Mouse (Mus musculus) 3134 (cell line): ENCODE measurements at regions not wholly inside any gene's neighbourhood (a gene's known extent, or its start where the extent isn't known, plus 50 kb on each side); places are given as distances from the start of the nearest gene placed in this dataset.
A peak's percentile ranks its signal among the peaks of the same experiment; 100 is the strongest.

ENCODE experiments used
- DNase-seq: peaks from one replicate; pipeline ENCODE4 v3.0.0-alpha.2; 2011; ENCODE audit warnings: low spot score; ENCODE audit not compliant: insufficient read length; ENCODE audit errors: extremely low read depth

DNA sequence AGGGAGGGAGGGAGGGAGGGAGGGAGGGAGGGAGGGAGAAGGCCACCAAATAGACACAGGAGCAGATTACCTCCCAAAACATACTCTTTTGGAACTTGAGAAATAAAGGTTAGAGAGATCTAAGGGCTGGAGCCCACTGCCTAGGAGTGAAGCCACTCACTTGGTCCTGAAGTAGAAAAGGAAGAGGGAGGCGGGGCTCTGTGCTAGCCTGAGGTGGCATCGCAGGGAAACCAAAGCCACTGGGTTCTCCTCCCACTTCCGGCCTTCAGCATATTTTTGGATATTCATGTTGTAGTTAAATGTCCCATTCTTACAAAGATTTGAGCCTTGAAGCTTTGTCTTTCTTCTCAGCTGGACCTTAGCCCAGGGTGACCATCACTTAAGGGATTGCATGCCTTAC is 147.6 kb downstream of the Rpl14 start:
- no peak for DNase-seq

DNA sequence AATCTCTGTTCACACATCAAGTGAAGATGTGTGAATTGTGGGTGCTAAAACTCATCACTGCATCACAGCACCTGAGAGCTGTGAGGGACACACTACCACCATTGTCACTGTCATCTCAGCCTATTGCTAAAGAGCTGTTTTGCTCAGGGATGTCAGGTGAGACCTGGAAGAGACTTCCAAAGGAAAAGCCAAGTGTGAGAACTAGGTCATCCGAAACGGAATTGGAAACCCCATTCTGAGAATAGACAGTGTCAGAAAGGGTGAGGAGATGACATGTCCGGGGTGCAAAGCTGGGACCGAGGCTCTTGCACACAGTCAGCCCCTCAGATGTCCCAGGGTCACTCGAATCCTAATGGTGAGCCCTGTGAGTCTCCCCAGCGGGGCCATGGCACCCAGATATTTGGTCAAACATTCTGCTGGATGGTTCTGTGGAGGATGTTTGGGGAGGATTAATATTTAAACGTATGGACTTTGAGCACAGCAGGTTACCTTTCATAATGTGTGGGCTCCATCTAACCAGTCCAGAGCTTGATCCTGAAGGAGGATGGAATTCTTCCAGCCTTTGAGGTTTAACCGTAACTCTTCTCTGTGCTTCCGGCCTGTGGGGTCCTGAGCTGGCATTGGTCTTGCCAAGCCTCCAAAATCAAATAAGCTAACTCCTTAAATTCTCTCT is 150.3 kb downstream of the Rpl14 start:
- no peak for DNase-seq

DNA sequence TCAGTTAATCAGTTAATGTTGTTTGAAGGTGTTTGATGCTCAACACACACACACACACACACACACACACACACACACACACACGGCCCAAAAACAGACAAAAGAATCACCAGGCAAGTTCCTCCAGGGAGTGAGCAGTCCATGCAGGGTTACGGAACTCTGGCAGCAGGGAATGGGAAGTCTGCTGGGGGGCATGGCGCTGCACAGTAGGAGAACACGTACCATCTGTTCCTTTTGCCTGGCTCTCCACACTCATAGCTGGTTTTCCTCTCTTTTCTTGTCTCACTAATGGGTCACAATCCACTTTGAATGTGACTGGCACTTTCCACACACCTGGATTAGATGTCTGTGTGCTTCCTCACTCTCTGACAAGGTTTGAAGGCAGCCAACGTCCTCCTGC is 151.8 kb downstream of the Rpl14 start:
- DNase-seq = no peak

DNA sequence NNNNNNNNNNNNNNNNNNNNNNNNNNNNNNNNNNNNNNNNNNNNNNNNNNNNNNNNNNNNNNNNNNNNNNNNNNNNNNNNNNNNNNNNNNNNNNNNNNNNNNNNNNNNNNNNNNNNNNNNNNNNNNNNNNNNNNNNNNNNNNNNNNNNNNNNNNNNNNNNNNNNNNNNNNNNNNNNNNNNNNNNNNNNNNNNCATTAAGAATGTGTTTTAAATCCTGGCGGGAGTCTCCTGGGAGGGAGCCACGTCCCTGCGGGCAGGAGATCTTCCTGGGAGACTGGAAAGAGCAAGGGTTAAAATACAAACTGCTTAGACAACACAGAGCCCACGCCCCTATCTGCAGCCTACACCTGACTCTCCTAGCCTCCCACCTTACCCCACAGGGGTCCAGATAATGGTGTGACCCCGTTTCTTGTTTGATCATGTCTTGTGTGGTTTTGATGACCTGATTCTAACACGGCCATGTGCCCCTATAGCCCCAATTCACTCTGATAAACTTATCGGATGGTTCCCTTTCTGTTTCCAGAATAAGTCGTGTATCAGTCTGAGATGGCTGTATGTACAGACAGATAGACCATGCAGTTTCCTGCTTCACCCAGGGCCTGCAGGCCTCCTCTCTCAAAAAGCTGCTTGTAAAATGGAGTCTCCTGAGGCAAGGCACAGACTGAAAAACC is 160.8 kb downstream of the Rpl14 start:
- no peak for DNase-seq

DNA sequence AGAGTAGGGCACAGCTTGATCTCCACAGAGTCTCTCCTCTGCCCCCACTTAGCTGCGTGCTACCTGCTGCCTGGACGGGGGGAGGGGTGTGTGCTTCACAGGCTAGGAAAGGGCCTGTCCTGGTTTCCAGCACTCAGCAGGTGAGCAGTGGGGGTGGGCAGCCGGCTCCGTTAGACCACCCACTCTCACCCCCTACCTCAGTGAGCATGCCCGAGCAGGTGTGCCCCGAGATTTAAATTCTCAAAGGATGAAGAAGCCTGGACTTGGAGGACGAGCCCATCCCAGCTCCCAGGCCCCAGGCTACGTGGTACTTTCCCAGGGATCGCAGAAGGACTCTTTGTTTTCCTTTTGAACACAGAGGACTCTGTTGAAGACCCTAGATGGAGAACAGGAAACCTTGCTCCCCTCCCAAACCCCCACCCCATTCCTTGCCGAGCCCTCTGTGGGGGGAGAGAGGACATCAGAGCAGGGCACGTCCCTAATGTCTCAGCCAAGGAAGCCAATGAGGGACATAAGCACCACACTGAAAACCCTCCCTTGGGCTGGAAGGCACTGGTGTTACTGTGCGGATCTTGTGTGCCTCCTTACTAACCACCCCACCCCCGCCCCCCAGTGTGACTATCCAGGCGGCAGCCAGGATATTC is 161.5 kb downstream of the Rpl14 start:
- DNase-seq = no peak

DNA sequence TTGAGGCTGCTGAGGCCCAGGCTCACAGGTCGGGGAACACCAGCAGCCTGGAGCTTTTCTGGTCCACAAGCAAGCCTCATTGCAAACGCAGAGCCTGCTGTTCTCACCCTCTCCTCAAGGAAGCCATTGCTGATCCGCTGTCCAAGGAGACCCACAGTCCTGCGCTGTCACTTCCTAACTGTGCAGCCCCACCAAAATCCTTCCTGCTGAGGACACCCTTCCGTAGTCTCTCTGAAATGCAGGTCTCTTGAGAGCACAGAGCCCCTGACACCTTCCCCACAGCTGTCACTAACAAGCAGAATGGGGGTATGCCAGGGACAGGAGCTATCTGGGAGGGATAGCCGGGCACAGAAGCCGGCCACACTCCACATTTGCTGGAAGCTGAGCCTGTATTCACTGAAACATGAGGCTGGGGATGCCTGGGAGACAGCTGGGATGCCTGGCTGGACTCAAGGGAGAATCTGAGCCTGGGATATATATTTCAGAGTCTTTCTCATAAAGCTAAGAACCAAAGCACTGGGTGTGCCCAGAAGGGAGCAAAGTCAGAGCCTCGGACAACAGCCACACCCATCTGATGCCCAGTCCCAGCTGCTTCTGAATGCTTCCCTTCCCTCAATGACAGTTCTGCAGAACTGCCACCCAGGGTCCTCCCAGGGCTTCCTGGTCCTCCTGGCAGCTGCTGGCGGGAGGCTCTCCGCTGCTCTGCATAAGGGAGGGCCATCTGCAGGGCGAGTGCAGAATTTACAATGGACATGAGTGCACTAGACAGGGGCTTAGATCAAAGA is 162.6 kb downstream of the Rpl14 start:
- DNase-seq = no peak

DNA sequence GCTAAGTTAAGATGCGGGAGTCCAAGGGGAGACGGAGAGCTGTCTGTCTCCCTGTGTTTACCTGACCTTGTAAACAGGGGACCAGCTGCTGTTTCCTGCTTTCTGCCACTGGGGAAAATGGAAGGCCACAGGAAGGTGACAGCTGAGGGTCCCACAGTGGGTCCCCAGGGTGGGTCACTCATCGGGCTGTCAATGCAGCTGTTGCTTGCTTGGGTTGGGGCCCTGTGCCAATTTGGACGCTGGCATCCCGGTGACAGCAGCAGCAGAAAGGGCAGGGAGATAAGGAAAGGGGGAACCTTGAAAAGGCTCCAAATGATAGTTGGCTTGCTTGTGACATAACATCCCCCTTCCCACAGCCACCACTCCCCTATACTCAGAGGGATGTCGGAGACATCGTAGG is 164.0 kb downstream of the Rpl14 start:
- no peak for DNase-seq

DNA sequence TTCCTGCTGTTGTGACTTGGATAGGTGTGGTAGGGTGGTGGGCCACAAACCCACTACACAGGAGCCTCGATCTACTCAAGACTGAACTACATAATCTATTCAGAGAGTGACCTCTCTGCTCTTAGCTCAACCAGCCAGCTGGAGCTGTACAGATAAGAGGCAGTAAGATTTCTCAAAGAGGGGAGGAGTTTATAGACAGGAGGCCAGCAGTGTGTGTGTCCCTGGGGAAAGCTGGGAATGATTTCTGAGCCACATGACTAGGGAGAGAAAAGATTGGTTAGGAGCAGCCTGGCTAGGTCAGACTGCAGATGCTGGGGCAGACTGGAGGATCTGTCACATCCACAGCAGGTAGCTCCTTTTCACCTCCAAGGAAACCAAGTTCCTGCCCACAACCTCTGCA is 166.7 kb downstream of the Rpl14 start:
- DNase-seq = peak; percentile 30

DNA sequence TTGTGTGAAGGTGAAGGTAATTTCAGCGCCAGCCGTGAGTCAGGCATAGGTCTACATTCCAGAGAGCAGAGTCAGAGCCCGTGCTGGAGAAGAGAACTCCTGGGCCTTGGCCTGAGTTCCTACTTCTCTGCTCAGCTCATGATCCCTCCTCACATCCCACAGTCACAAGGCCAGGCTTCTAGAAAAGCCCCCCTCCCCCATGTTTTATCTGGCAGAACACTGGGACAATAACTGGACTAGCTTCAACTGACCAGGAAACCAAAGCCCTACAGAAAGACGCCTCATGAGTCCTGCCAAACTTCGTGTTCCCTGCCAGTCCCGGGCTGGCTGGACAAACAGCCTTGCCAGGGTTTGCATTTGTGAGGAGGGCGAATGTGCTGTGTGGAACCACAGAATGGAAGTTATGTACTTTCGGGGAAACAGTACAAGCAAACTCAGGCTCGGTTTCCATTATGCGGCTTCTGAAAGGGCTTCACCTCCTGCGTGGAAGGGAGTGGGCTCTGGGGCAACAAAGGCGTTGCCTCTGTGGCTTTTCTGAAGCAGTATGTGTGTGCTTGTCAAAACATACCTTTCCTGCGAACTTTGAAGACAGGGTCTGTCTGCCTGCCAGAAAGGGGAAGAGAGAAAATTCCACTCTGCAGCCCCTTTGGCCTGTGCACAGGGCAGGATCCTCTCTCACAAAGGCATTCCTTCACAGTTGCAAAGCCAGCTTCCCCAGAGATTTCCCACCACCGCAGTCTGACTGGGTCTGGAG is 168.1 kb downstream of the Rpl14 start:
- DNase-seq = peak; percentile 79

DNA sequence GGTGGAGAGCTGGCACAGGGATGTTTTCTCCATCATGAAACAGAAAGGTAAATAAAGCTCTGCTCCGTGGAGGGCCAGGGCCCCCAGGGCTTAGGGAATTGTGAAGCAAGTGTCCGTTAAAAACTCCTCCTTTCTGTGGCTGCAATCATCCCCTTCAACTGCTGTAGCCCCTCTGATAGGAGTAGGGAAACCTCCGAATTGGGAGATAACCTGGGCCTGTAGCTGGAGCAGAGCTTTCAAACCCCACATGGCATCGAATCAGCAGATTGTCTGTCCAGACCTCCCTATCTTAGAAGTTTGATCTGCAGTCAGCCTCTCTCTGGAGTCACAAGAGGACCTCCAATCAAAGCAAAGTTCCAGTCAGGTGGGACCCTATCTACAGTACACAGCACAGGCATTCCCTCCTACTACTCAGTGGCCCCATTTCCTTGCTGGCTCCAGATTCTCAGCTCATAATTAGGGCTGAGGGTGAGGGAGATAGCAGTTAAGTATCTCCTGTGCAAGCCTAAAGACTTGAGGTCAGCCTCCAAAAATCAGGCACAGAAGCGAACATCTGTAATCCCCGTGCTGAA is 168.8 kb downstream of the Rpl14 start:
- no peak for DNase-seq

DNA sequence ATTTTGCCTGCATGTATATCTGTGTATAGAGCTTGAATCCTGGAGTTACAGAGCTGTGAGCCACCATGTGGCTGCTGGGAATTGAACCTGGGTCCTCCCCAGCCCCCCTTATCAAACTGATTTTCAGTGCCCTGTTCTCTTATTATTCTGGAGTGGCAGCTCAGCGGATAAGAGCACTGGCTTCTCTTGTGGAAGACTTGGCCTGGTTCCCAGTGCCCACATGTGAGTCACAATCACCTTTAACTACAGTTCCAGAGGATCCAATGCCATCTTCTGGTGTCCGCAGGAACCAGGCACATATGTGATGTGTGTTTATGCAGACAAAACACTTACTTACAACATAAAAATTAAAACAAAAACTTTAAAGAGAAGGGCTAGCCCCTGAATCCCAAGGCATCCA is 170.3 kb downstream of the Rpl14 start:
- peak; percentile 34 for DNase-seq

DNA sequence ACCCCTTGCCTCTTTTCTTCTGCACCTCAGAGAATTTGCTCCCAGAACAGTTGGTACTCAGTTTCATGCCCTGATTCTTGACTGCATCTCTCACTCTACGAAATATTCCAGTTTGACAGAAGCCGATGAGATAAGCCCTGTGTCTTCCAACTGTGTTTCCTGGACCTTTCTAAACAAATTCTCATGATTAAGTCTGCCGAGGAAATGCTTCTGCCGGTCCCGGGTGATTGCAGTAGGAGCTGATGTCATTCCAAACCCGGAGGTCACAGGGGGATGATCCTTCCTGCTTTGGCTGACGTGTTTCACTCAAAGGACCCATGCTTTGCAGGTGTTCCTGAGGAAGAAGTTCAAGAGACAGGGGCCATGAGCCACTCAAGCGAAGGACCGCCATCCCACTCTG is 172.2 kb downstream of the Rpl14 start:
- DNase-seq = no peak

DNA sequence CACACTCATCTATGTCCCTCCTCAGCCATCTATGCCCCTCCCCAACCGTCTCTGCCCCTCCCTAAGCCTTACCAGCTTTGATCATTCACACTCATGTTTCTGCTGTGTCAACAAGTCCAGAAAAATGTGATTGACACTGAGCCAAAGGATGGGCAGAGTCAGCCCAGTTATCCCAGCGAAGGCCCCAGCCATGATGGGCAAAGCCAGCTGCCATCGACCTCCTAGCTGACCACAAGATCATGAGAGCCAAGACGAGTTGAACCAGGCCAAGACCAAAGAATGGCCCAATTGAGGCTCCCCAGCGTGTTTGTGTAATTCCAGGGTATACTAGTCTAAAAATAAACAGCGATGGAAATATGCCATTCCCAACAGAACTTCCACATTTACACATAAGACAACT is 174.4 kb downstream of the Rpl14 start:
- DNase-seq = peak; percentile 56

DNA sequence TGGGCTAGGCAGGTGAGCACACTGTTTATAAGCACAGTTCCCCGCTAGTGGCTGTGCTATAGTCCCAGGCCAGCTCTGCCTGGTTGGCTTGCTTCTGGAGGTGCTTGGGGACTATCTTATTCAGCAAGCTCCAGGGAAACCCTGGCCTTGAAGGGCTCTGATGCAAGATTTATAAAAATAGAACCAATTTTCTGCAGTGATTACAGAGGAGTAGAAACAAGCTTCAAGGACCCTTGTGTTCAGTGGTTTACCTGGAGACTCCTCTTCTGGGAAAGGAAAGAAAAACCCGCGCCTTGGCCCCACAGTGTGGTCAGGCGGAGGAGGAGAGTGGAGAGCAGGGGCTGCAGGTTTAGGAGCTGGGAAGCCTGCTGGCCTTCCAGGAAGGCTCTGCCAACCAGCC is 178.2 kb upstream of the Ctnnb1 start:
- DNase-seq = no peak

DNA sequence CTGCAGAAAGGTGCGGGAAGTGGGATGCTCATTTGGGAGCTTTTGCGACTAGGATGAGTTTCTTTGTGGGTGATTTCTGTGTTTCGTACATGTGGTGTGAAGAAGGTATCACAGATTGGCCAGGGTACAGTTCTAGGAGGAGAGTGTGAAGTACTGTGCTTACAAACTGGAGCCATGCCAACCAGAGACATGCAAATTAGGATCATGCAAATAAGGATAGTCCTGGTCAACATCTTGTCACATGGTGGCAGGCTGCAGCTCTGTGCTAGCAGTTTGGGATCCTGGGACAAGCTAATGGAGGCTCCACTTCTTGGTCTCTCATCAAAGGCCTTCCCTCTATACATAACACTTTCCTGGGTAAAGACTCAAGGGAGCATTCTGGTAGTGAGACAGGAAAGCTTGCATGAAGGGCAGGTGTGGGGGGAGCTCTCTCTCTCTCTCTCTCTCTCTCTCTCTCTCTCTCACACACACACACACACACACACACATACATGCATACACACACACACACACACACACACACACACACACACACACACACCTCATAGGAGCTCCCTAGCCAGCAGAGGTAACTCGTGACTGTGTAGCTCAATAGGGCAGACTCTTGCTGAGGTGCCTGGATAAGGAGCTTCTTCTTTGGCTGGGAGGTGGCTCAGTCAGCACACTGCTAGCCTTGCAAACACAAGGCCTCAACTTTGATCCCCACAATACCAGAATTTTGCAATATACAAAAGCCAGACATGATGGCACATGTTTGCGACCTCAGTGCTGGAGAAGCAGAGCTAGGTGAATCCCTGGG is 177.1 kb upstream of the Ctnnb1 start:
- DNase-seq = no peak

DNA sequence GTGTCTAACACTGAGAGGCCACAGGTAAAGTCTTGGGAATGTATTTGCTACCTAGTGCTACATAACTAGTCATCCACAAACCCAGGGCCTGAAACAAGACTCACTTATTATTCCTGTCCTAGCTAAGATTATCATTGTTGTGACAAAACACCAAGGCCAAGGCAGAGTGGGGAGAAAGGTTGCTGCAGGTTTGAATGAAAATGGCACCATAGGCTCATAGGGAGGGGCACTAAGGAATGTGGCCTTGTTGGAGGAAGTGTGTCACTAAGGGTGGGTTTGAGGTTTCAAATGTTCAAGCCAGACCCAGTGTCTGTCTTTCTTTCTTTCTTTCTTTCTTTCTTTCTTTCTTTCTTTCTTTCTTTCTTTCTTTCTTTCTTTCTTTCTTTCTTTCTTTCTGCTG is 174.9 kb upstream of the Ctnnb1 start:
- DNase-seq = no peak

DNA sequence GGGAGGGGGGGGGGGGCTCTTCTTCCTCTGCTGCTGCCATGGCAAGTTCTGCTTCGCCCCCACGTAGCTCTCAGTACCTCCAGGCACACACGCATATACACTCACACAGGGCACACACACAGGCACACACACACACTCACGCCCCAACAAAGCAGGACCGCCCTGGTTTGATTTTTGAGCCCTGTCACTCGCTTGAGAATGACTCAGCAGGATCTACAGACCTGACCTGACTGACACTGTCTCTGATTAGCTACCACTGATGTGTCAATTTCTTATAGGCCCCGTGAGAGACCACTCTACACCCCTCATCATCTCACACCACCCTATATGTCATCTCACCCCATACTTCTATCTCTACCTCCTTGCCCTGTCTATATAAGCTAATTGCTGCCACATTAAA is 173.5 kb upstream of the Ctnnb1 start:
- DNase-seq = no peak

DNA sequence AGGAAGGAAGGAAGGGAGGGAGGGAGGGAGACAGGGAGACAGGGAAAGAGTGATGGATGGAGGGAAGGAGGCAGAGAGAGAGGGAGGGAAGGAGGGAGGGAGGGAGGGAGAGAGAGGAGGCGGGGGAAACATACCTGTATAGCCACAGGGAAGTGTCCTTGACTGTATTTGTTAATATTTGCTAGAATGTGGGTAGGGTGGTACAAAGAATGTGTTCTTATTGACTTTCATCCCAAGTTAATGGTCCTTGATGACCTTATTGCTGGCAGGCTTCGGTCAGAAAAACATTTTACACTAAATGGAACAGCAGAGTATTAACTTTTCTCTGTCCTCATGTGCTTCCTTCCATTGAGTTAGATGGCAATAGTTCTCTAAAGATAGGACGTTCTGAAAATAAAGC is 171.0 kb upstream of the Ctnnb1 start:
- DNase-seq = no peak

DNA sequence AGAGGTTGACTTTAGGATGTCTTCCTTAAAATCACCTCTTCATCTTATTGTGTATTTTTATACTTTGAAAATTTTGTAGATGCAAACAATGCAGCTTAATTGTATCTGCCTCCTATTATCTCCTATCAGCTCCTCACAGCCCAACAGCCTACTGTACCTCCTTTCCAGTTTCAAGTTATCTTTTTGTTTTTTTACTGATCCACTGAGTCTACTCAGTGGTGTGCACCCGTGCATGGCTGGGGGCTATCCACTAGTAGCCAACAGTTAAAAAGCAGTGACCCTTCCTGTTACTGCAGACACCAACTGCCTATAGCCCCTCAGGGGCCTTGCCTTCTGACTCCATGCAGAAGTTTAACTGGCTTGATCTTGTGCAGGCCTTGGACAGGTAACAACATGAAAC is 170.4 kb upstream of the Ctnnb1 start:
- no peak for DNase-seq

DNA sequence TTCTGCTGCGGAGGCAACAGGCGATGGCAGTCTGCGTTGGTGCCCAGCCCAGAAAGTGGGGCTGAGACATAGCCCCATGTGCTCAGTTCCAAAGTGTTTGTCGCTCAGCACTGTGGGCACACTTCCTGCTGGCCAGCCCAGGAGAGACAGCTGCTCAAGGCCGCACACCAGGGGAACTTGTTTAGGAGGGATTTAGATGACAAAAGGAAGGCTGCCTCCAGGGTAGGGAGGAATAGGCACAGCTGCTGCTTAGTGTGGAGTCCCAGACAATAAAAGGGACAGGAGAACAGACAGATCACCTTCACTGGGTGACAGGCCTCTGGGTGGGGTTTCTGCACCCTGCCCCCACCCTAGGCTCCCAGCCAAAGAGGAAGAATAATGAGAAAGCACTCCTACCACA is 169.2 kb upstream of the Ctnnb1 start:
- no peak for DNase-seq
